Mouse (Mus musculus) bone marrow, adult 2 months (tissue): ENCODE results near the gene Kdm1a.

Experiments used
- CTCF ChIP-seq: fragments of 200-500 bp; IDR thresholded peaks from 2 replicates; pipeline ENCODE4 v1.5.1; 2011; ENCODE audit warnings: low read length, control low read depth; ENCODE audit not compliant: control insufficient read depth, insufficient read depth
- POLR2A ChIP-seq: fragments of 200-500 bp; IDR thresholded peaks from 2 replicates; pipeline ENCODE4 v1.6.1; 2011; ENCODE audit warnings: low read depth, mild to moderate bottlenecking, control low read depth, low read length, borderline replicate concordance; ENCODE audit not compliant: control insufficient read depth

DNA sequence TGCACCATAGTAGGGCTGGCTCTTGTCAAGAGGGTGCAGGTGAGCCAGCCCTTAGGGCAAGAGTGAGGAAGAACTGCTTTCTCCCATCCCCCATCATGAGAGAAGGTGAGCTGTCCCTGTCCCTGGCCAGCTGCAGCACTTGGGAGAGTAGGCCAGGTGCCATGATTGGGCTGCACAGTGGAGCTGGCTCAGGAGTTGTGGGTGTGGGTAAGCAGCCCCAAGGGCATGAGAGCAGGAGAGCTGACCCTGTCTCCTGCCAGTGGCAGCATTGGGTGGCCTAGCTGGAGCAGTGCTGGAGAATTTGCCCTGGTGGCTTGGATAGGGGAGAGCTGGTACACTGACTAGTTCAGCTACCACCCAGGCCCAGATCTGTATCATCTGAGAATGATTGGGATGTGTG, 89.6 kb downstream of the Kdm1a start:
- no peak for TF ChIP-seq POLR2A
- TF ChIP-seq CTCF, result no peak
